Mouse (Mus musculus) heart, adult 2 months (tissue): ENCODE measurements around the gene Ppp3ca.

Source experiments
- CTCF ChIP-seq: fragments of 200-600 bp; IDR thresholded peaks from 2 replicates; pipeline ENCODE4 v1.8.1; 2022; ENCODE audit warnings: antibody characterized with exemption, mild to moderate bottlenecking, moderate library complexity
- EP300 ChIP-seq: fragments of 200-500 bp; IDR thresholded peaks from 2 replicates; pipeline ENCODE4 v1.6.1; 2011; ENCODE audit warnings: low read depth, low read length, control low read depth; ENCODE audit not compliant: insufficient read depth
- POLR2A ChIP-seq: fragments of 200-500 bp; IDR thresholded peaks from 2 replicates; pipeline ENCODE4 v1.6.1; 2011; ENCODE audit warnings: mild to moderate bottlenecking, low read depth, low read length, control low read depth; ENCODE audit not compliant: insufficient read depth

- TF ChIP-seq CTCF: no peak
- no peak for TF ChIP-seq POLR2A
- no peak for TF ChIP-seq EP300
Measured at GRCm38 (mm10) chr3:136909534-136909933, 239.6 kb downstream of the Ppp3ca start.
